Comparison of ENCODE assay signal across 22 mouse cellular contexts in genomic region chr13:43181104-43181503, GRCm38 (mm10). TPM values are rescaled to one million over a fixed set of nuclear protein-coding genes. Genes with fewer than 3 reads are reported as not detected.
DNase-seq lines count a peak whose midpoint lies in the region; ATAC-seq and TF ChIP-seq lines count a peak whose summit lies in the region.
"Had no signal": no experiment of that assay in that cellular context is flagged by ENCODE, and none has a peak within 500 bp of the region (broad histone marks: within the 10 kb centered on the region; RNA-seq: fewer than 3 reads in every experiment).

No protein-coding gene starts in this region.

- H3K4me3 ChIP-seq in E14TG2a.4 (replicated peaks; ENCODE audit: low read length) = peak overlapping the region; percentile 74
- H3K4me3 ChIP-seq in liver, embryonic 15.5 days (replicated peaks) = no peak overlapping the region
- H3K4me3 ChIP-seq: heart, embryonic 10.5 days; midbrain, embryonic 13.5 days; myocyte; neural tube, embryonic 15.5 days had no signal

- TF ChIP-seq CTCF in E14TG2a.4 (conservative IDR thresholded peaks at IDR 0.05; ENCODE audit: low read length) = no peak

- H3K9me3 ChIP-seq in E14TG2a.4 (ENCODE audit: low read length) = 0 out of 2 replicates have a peak, but pooled peaks cover 4% of the 10 kb centered on the region
- H3K9me3 ChIP-seq in liver, embryonic 15.5 days (replicated peaks) = no peaks in the 10 kb centered on the region
- H3K9me3 ChIP-seq: heart, embryonic 10.5 days; midbrain, embryonic 13.5 days; neural tube, embryonic 15.5 days had no signal

- no peaks in the 10 kb centered on the region; the same call in 1 of the 2 replicates for H3K27me3 ChIP-seq in E14TG2a.4 (ENCODE audit: insufficient read depth, low read length)
- H3K27me3 ChIP-seq in liver, embryonic 15.5 days = peaks cover 37% of the 10 kb centered on the region
- H3K27me3 ChIP-seq: neural tube, embryonic 15.5 days had no signal

- peaks cover 58% of the 10 kb centered on the region for H3K4me1 ChIP-seq in E14TG2a.4 (replicated peaks; ENCODE audit: low read depth, low read length)
- H3K4me1 ChIP-seq in liver, embryonic 15.5 days (replicated peaks) = peaks cover 37% of the 10 kb centered on the region

- peak; percentile 43 for DNase-seq in A20 (ENCODE audit: low read depth, low spot score)
- peak; percentile 29 for DNase-seq in c-Kit-negative CD71-positive TER-119-positive erythroid progenitor cells, embryonic 14.5 days (ENCODE audit: low read depth, low spot score)
- no peak for DNase-seq in layer of hippocampus, adult 9-10 months (ENCODE audit: low spot score)
- DNase-seq in c-Kit-positive CD71-positive TER-119-positive erythroid progenitor cells, embryonic 14.5 days (ENCODE audit: low spot score) = no peak
- DNase-seq in testis, postnatal 10 days (ENCODE audit: low spot score) = no peak
- DNase-seq in left cerebral cortex, adult 9 months (ENCODE audit: low spot score in 2 of 2) = no peak
- DNase-seq: adrenal gland, postnatal 14 days; cerebellum, adult 9-11 months; embryo, embryonic 11 days; gastrocnemius, postnatal 36 days; heart, postnatal 36 days; kidney, adult 9 months; layer of hippocampus, postnatal 36 days; retina, postnatal 1 day; right cerebral cortex, postnatal 4 days had no signal

- H3K4me2 ChIP-seq in liver, embryonic 15.5 days = peak overlapping the region; percentile 40
- H3K4me2 ChIP-seq: midbrain, embryonic 13.5 days; neural tube, embryonic 15.5 days had no signal

- H3K36me3 ChIP-seq in E14TG2a.4 (ENCODE audit: insufficient read depth, low read length) = peaks cover under 1% of the 10 kb centered on the region
- H3K36me3 ChIP-seq in liver, embryonic 15.5 days (replicated peaks) = no peaks in the 10 kb centered on the region
- H3K36me3 ChIP-seq: heart, embryonic 10.5 days; midbrain, embryonic 13.5 days; neural tube, embryonic 15.5 days had no signal

- no peak overlapping the region for H3K9ac ChIP-seq in liver, embryonic 15.5 days
- H3K9ac ChIP-seq: midbrain, embryonic 13.5 days; neural tube, embryonic 15.5 days had no signal

- WGBS in liver, embryonic 15.5 days (ENCODE audit: insufficient replicate concordance) = 37% methylated on average over 7 of the region's 7 CpGs

- H3K27ac ChIP-seq in liver, embryonic 15.5 days (replicated peaks) = no peak overlapping the region
- H3K27ac ChIP-seq: heart, embryonic 10.5 days; midbrain, embryonic 13.5 days; neural tube, embryonic 15.5 days had no signal

- ATAC-seq in liver, embryonic 15.5 days (ENCODE audit: insufficient read depth) = peak; percentile 58; the same call in 1 of the 2 replicates
- ATAC-seq: forebrain, embryonic 14.5 days; midbrain, embryonic 13.5 days had no signal

RNA-seq across cellular contexts. Expression of gene Tbc1d7, which starts 9.8 kb away (rescaled TPM):
- 12.3 and 13.7 TPM in 2 replicates for polyA plus RNA-seq in liver, embryonic 15.5 days (2015; fragmentation: Nextera tagmentation; extraction: Ambion mirVana)

Comparison
In these comparisons a context has a peak if more than half of its experiments do, and no peak if none do; other contexts are left out.
1. DNase-seq: peak in A20 (single experiment) and c-Kit-negative CD71-positive TER-119-positive erythroid progenitor cells, embryonic 14.5 days (single experiment); none in layer of hippocampus, adult 9-10 months (single experiment), c-Kit-positive CD71-positive TER-119-positive erythroid progenitor cells, embryonic 14.5 days (single experiment), testis, postnatal 10 days (single experiment) and left cerebral cortex, adult 9 months (0 of 2).